Mouse (Mus musculus): Measurements from ENCODE around the gene Agbl5. TPM values are rescaled to one million over a fixed set of nuclear protein-coding genes. Genes with fewer than 3 reads are reported as not detected.

The Agbl5 gene
- polyA plus RNA-seq, 1 experiment from 2014 or later, result 34.9 TPM

DNA sequence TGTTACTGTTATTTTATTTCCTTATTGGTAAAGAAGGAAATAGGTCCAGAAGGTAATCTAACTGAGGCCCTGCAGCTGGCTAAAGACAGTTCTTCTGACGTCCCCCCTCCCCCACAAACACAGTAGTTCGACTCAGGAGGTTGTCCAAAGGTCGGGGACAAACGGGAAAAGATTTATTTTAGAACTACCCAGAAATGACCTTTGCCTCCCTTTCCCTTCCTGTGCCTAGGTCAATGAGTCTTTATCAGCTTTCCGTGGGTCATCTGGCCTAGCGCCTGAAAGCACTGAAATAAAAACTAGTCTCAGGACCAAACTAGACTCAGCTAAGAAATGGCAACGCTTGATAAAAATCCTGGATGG lies 20.8 kb downstream of the Agbl5 start:
- no peaks in the 10 kb centered on the region for H3K27me3 ChIP-seq
- no peak for TF ChIP-seq CTCF (IDR thresholded peaks at IDR 0.05)
- in situ Hi-C loops (cut with MboI; ENCODE audit: low pct_unique_long_range_greater_than_20kb), result no loop called here
- DNase-seq (ENCODE audit: low read depth, low spot score), result no peak
- POLR2A ChIA-PET, result interaction anchor here (0.9 to 11.3 kb wide), 2 partner anchors 10 to 17 kb away, joined by 3 to 91 read pairs; partner anchors contain the start of gene Agbl5
- CTCF ChIA-PET, result interaction anchor here (1.3 to 1.9 kb wide), 3 partner anchors 9 to 103 kb away, joined by 4 to 7 read pairs (median 4); no protein-coding TSS in a partner anchor
- no peak for ATAC-seq

DNA sequence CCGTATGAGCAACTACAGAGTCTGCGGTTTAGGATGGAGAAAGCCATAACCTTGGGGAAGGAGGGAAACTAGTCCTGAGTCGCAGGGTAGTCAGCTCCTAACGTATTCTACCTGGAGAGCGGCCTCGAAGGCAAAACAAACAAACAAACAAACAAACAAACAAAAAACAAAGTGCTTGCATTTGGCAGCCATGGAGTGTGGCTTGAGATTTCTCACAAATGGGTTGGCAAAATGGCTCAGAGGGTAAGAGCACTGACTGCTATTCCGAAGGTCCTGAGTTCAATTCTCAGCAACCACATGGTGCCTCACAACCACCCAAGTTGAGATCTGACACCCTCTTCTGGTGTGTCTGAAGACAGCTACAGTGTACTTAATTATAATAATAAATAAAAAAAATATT lies 21.4 kb downstream of the Agbl5 start:
- no peaks in the 10 kb centered on the region for H3K27me3 ChIP-seq
- ChIA-PET POLR2A (interaction anchor here (0.9 to 11.3 kb wide), 2 partner anchors 10 to 18 kb away, joined by 3 to 91 read pairs; partner anchors contain the start of gene Agbl5), CTCF (interaction anchor here (1.1 to 1.9 kb wide), 3 partner anchors 12 to 104 kb away, joined by 3 to 7 read pairs (median 4); partner anchors contain the start of gene Khk)
- DNase-seq (ENCODE audit: low read depth, low spot score) (no peak), ATAC-seq (no peak)
- no peak for TF ChIP-seq CTCF (IDR thresholded peaks at IDR 0.05)
- in situ Hi-C loops (cut with MboI; ENCODE audit: low pct_unique_long_range_greater_than_20kb), result loop anchor here (10.0 kb wide), 1 partner anchor 195 kb away; the partner anchor contains the start of gene Dpysl5

DNA sequence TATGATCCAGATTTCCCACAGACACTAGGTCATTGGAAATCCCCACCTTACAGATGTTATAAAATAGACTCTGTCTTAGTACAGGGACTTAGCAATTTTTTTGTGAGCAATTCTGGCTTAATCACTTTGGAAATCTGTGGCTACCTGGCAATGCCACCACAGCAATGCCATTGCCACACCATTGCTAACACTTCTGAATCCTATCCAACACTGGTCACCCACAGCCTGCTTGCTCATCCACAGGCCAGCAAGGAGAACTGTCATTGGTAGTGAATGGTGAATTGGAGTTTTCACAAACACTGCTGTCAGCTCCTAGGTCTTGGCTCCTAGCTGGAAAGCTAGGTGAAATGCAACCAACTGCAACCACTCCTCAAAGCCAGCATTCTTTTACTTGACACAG lies 22.0 kb downstream of the Agbl5 start:
- TF ChIP-seq CTCF (IDR thresholded peaks at IDR 0.05), result no peak
- ATAC-seq, result no peak
- H3K27me3 ChIP-seq, result no peaks in the 10 kb centered on the region
- ChIA-PET CTCF (interaction anchor here (1.1 kb wide), 1 partner anchor 11 kb away, joined by 3 read pairs; the partner anchor contains the start of gene Khk), POLR2A (interaction anchor here (11.3 kb wide), 1 partner anchor 19 kb away, joined by 91 read pairs; the partner anchor contains the start of gene Agbl5)
- DNase-seq (ENCODE audit: low read depth, low spot score), result no peak
- in situ Hi-C loops (cut with MboI; ENCODE audit: low pct_unique_long_range_greater_than_20kb), result loop anchor here (10.0 kb wide), 1 partner anchor 196 kb away; the partner anchor contains the start of gene Dpysl5

DNA sequence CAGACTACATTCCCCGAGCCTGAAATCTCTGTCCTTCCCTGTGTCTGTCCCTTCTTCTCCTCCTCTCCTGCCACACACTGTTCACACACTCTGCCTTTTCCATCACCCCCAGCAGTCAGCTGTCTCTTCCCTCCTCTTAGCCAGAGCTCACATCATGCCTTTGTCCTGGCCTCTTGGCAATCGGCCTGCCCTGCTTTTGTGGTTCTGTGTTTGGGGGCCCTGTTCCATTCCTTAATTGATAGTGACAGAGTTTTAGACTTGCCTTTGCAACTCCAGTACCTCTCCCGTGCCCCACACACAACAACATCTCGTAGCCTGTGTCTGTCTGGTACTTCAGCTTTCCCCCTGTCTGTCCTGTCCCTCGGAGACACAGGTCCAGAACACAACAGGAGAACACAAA lies 23.7 kb downstream of the Agbl5 start:
- H3K27me3 ChIP-seq, result no peaks in the 10 kb centered on the region
- no peak for ATAC-seq
- CTCF ChIA-PET, result interaction anchor here (1.4 kb wide), 1 partner anchor 18 kb away, joined by 4 read pairs; no protein-coding TSS in a partner anchor
- no peak for TF ChIP-seq CTCF (IDR thresholded peaks at IDR 0.05)
- in situ Hi-C loops (cut with MboI; ENCODE audit: low pct_unique_long_range_greater_than_20kb), result loop anchor here (10.0 kb wide), 1 partner anchor 197 kb away; the partner anchor contains the start of gene Dpysl5
- POLR2A ChIA-PET, result interaction anchor here (1.2 to 11.3 kb wide), 2 partner anchors 20 to 113 kb away, joined by 3 to 91 read pairs; partner anchors contain the start of gene Agbl5
- no peak for DNase-seq (ENCODE audit: low read depth, low spot score)

DNA sequence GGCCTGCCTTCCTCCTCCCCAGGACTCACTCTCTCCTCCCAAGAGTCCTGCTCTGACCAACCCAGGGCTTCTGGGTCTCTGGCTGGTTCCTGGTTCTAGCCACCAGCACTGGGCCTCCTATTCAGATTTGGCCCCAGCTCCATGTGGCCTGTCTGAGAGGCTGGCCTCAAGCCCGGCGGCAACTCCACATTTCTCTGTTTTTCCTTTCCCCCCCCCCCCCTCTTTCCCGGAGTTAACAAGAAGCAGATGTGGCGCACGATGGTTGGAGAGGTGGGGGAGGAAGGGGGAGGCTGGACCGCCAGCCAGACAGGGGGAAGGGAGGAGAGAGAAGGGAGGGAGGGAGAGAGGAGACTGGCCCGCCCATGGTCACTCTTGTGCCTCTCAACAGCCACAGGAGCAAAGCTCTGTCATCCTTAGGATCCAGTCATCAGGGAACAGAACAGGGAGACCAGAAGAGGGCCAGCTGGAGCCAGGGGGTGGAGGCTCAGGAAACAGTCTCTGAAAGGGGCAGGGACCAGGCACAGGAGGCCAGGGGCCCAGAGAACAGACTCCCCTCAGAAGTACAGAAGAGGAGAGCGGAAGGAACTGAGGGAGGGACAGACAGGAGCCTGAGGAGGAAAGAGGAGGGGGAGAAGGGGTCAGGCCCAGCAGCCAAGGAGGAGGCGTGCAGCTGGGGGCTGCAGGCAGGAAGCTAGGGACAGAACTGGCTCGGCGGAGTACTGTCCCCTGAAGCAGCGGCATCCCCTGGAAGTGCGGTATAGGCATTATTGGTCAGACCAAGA lies 24.8 kb downstream of the Agbl5 start, which contains the start of gene Emilin1:
TSS of gene Emilin1 (plus strand) at position 343 of the 782 bp plus-strand sequence.
- no peak for ATAC-seq
- no peaks in the 10 kb centered on the region for H3K27me3 ChIP-seq
- in situ Hi-C loops (cut with MboI; ENCODE audit: low pct_unique_long_range_greater_than_20kb), result loop anchor here (10.0 kb wide), 1 partner anchor 198 kb away; the partner anchor contains the start of gene Dpysl5
- POLR2A ChIA-PET, result interaction anchor here (0.6 to 1.4 kb wide), 2 partner anchors 22 to 88 kb away, joined by 3 to 4 read pairs; no protein-coding TSS in a partner anchor
- CTCF ChIA-PET, result interaction anchor here (1.4 to 5.0 kb wide), 2 partner anchors 17 to 107 kb away, joined by 4 to 24 read pairs; no protein-coding TSS in a partner anchor
- no peak for DNase-seq (ENCODE audit: low read depth, low spot score)
- TF ChIP-seq CTCF (IDR thresholded peaks at IDR 0.05), result no peak

DNA sequence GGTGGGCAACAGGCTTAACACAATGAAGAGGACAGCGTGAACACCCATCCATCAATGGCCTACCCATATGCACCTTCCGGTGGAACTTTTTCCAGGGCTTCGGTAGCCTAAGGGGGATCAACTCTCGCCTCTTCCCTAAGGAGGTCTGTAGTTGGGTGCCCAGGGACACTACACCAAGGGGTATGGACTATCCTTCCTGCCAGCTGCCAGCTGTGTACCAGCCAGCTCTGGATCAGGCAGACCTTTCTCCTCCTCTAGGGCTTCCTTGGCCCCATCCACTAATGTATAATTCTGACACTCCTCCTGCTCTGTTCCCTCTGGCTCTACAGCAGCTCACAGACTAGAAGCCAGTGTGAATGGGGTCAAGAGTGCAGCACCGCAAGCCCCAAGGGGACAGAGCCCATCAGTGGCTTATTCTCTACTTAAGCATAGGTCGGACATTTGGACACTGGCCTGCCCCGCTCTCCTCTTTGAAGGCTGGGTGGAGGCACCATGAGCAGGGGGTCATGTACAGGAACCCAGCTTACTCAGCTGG lies 25.7 kb downstream of the Agbl5 start:
- ATAC-seq (no peak), DNase-seq (ENCODE audit: low read depth, low spot score) (no peak)
- no peak for TF ChIP-seq CTCF (IDR thresholded peaks at IDR 0.05)
- POLR2A ChIA-PET, result interaction anchor here (1.4 to 2.0 kb wide), 2 partner anchors 23 to 27 kb away, joined by 3 to 5 read pairs; no protein-coding TSS in a partner anchor
- in situ Hi-C loops (cut with MboI; ENCODE audit: low pct_unique_long_range_greater_than_20kb), result loop anchor here (10.0 kb wide), 1 partner anchor 199 kb away; the partner anchor contains the start of gene Dpysl5
- no peaks in the 10 kb centered on the region for H3K27me3 ChIP-seq
- CTCF ChIA-PET, result interaction anchor here (5.0 kb wide), 1 partner anchor 108 kb away, joined by 24 read pairs; no protein-coding TSS in a partner anchor

DNA sequence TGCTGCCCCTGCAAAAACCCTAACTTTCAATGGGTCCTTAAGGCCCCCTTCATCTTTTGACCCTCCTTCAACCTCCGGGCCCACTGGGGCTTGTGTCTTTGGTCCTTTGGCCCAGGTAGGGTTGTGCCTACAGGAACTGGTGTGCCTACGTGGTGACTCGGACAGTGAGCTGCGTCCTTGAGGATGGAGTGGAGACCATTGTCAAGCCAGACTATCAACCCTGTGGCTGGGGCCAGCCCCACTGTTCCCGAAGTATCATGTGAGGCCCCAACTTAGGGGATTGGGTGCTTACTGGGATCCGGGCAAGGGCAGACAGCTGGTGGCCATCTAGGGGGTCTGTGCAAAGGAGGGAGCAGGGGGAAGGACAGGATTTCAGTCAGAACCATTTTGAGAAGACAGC lies 26.4 kb downstream of the Agbl5 start:
- in situ Hi-C loops (cut with MboI; ENCODE audit: low pct_unique_long_range_greater_than_20kb), result loop anchor here (5.0 to 10.0 kb wide), 2 partner anchors 103 to 200 kb away; partner anchors contain the start of genes Dpysl5 and Mapre3
- no peak for TF ChIP-seq CTCF (IDR thresholded peaks at IDR 0.05)
- ATAC-seq (no peak), DNase-seq (ENCODE audit: low read depth, low spot score) (no peak)
- no peaks in the 10 kb centered on the region for H3K27me3 ChIP-seq
- CTCF ChIA-PET, result interaction anchor here (0.6 to 5.0 kb wide), 7 partner anchors 21 to 119 kb away, joined by 3 to 24 read pairs (median 4); partner anchors contain the start of gene Agbl5
- POLR2A ChIA-PET, result interaction anchor here (0.7 to 2.0 kb wide), 2 partner anchors 12 to 27 kb away, joined by 3 to 5 read pairs; no protein-coding TSS in a partner anchor

DNA sequence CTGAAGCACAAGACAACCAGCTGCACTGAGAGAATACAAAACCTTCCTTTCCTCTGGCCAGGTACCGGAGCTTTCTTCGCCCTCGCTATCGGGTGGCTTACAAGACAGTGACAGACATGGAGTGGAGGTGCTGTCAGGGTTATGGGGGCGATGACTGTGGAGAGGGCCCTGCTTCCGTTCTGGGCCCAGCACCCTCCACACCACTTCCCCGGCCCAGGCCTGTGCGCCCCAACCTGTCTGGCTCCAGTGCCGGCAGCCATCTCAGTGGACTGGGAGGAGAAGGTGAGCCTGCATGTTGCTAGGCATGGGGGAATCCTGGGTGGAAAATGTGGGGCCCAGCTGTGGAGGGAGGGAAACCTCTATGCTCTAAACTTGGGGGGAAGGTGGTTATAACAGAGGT lies 27.0 kb downstream of the Agbl5 start:
- in situ Hi-C loops (cut with MboI; ENCODE audit: low pct_unique_long_range_greater_than_20kb), result loop anchor here (5.0 to 10.0 kb wide), 2 partner anchors 103 to 201 kb away; partner anchors contain the start of genes Dpysl5 and Mapre3
- no peak for ATAC-seq
- POLR2A ChIA-PET, result interaction anchor here (0.7 to 2.0 kb wide), 3 partner anchors 13 to 61 kb away, joined by 3 to 5 read pairs (median 3); no protein-coding TSS in a partner anchor
- no peak for DNase-seq (ENCODE audit: low read depth, low spot score)
- no peaks in the 10 kb centered on the region for H3K27me3 ChIP-seq
- no peak for TF ChIP-seq CTCF (IDR thresholded peaks at IDR 0.05)
- CTCF ChIA-PET, result interaction anchor here (0.6 to 5.0 kb wide), 9 partner anchors 11 to 121 kb away, joined by 3 to 24 read pairs (median 4); partner anchors contain the start of gene Agbl5

DNA sequence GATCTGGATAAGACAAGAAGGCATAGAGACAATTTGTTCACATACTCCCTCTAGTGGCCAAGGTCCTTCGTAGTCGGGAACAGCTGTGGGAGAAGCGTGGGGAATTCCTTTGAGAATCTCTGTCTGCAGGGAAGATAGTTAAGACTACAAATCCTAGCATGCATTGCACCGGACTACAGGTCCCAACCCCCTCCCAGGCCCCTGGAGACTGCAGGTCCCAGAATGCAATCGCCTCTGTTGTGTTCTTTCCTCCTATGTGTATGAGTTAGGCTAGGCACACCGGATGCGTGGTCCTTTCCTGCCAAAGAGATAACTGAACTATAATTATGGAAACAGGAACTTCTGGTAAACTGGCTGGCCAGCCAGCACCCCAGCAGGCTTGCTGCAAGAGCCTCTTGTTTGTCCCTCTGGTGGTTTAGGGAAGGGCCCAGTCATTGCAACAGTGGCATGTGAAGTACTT lies 27.5 kb downstream of the Agbl5 start:
- POLR2A ChIA-PET, result interaction anchor here (1.5 to 2.0 kb wide), 2 partner anchors 28 to 62 kb away, joined by 3 to 5 read pairs; no protein-coding TSS in a partner anchor
- CTCF ChIA-PET, result interaction anchor here (0.7 to 5.0 kb wide), 8 partner anchors 11 to 122 kb away, joined by 3 to 24 read pairs (median 6); partner anchors contain the start of gene Agbl5
- ATAC-seq, result peak; percentile 84
- no peaks in the 10 kb centered on the region for H3K27me3 ChIP-seq
- peak; percentile 94 for DNase-seq (ENCODE audit: low read depth, low spot score)
- in situ Hi-C loops (cut with MboI; ENCODE audit: low pct_unique_long_range_greater_than_20kb), result loop anchor here (5.0 to 10.0 kb wide), 2 partner anchors 104 to 201 kb away; partner anchors contain the start of genes Dpysl5 and Mapre3
- no peak for TF ChIP-seq CTCF (IDR thresholded peaks at IDR 0.05)

Data from Patski (cell line).